Mouse (Mus musculus): ENCODE data around the gene Nrip3. TPM values are rescaled to one million over a fixed set of nuclear protein-coding genes. Genes with fewer than 3 reads are reported as not detected.
A peak's percentile ranks its signal among the peaks of the same experiment; 100 is the strongest.

Nrip3 gene
- polyA plus RNA-seq, 1 experiment from 2014 or later, result 0.58 TPM

DNA sequence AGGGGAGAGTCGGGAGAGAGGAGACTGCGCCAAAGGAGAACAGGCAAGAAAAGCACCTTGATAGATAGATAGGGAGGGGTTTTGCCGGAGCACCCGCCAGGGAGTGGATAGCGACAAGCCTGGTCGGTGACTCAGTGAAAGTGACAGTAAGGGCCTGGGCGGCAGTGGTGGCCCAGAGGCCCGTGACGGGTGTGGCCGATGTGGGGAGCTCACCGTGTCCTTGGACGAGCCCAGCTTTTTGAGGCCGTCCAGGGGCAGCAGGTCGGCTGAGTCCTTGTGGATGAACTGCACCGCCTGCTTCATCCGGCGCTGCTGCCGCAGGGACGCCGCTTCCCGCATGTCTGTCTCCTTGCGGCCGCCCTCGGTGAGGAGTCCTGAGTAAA lies 747 bp downstream of the Nrip3 start:
- H3K4me3 ChIP-seq (ENCODE audit: low read depth, low read length), result peak overlapping the region; percentile 45
- no peak for TF ChIP-seq CTCF (IDR thresholded peaks at IDR 0.05)
- no peak for TF ChIP-seq EP300 (IDR thresholded peaks at IDR 0.05)
- peak; percentile 64 for ATAC-seq
- H3K27me3 ChIP-seq (replicated peaks; ENCODE audit: insufficient read depth, low read length), result peaks cover 8% of the 10 kb centered on the region; the same call in 1 of the 2 replicates
- WGBS, result 1% methylated on average over 18 of the region's 24 CpGs
- no peaks in the 10 kb centered on the region for H3K36me3 ChIP-seq (ENCODE audit: insufficient read depth, low read length)
- DNase-seq (ENCODE audit: low spot score), result no peak
- H3K4me2 ChIP-seq (replicated peaks; ENCODE audit: low read depth, low read length), result peak overlapping the region; percentile 78
- H3K4me1 ChIP-seq (ENCODE audit: insufficient read depth, low read depth, low read length), result peaks cover 7% of the 10 kb centered on the region; the same call in 1 of the 2 replicates
- H3K27ac ChIP-seq (ENCODE audit: low read length), result no peak overlapping the region
- H3K9ac ChIP-seq (replicated peaks; ENCODE audit: low read depth), result no peak overlapping the region
- no peaks in the 10 kb centered on the region for H3K9me3 ChIP-seq (ENCODE audit: low read length)

DNA sequence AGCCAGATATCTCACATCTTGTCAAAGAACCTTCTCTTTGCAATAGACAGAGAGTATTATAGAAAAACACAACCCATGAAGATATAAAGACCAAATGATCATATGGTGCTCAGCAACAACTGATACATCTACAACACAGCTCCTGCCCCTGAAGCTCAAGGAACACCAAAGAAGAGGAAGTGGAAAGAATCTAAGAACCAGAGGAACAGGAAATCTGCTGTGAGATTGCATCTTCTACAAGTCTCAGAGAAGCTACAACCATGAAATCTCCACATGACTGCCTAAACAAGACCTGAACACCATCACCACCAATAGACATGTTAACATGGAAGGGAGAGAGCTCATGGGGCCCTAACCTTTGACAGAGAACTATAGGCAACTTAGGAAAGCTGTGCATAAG lies 9.6 kb downstream of the Nrip3 start:
- H3K9me3 ChIP-seq (ENCODE audit: low read length), result no peaks in the 10 kb centered on the region
- no peaks in the 10 kb centered on the region for H3K36me3 ChIP-seq (ENCODE audit: insufficient read depth, low read length)
- no peaks in the 10 kb centered on the region for H3K27me3 ChIP-seq (replicated peaks; ENCODE audit: insufficient read depth, low read length)
- H3K4me3 ChIP-seq (ENCODE audit: low read depth, low read length), result no peak overlapping the region
- H3K4me1 ChIP-seq (ENCODE audit: insufficient read depth, low read depth, low read length), result no peaks in the 10 kb centered on the region
- ATAC-seq (no peak), DNase-seq (ENCODE audit: low spot score) (no peak)
- no peak overlapping the region for H3K4me2 ChIP-seq (replicated peaks; ENCODE audit: low read depth, low read length)
- no peak overlapping the region for H3K9ac ChIP-seq (replicated peaks; ENCODE audit: low read depth)
- TF ChIP-seq CTCF (IDR thresholded peaks at IDR 0.05), result no peak
- no peak overlapping the region for H3K27ac ChIP-seq (ENCODE audit: low read length)

DNA sequence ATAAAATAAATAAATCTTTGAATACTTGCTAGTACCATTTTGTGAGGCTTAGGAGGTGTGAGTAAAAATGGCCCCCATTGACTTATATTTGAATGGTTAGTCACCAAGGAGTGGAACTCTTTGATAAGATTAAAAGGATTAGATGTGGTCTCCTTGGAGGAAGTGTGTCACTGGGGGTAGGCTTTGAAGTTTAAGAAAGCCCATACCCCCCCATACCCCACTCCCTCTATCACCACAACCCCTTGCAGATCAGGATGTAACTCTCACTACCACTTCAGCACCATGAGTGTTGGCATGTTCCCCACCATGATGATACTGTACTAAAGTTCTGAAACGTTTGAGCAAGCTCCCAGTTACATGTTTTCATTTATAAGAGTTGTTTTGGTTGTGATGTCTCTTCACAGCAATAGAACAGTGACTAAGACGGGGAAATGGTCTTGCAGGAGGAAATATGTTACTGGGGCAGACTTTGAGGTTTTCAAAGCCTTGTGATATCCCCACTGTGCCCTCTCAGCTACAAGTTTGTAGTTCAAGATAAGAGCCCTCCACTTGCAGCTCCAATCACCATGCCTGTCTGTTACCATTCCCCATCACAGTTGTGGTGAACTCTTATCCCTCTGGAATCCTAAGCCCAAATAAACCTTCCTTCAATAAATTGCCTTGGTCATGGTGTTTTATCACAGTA lies 13.0 kb downstream of the Nrip3 start:
- no peaks in the 10 kb centered on the region for H3K4me1 ChIP-seq (ENCODE audit: insufficient read depth, low read depth, low read length)
- H3K9me3 ChIP-seq (ENCODE audit: low read length), result no peaks in the 10 kb centered on the region
- 32% methylated on average over 2 of the region's 2 CpGs for WGBS
- H3K27me3 ChIP-seq (replicated peaks; ENCODE audit: insufficient read depth, low read length), result no peaks in the 10 kb centered on the region
- H3K4me3 ChIP-seq (ENCODE audit: low read depth, low read length), result no peak overlapping the region
- no peak for DNase-seq (ENCODE audit: low spot score)
- no peaks in the 10 kb centered on the region for H3K36me3 ChIP-seq (ENCODE audit: insufficient read depth, low read length)
- H3K27ac ChIP-seq (ENCODE audit: low read length), result no peak overlapping the region
- H3K9ac ChIP-seq (replicated peaks; ENCODE audit: low read depth), result no peak overlapping the region
- TF ChIP-seq EP300 (IDR thresholded peaks at IDR 0.05), result no peak
- TF ChIP-seq CTCF (IDR thresholded peaks at IDR 0.05), result no peak
- ATAC-seq, result no peak
- H3K4me2 ChIP-seq (replicated peaks; ENCODE audit: low read depth, low read length), result no peak overlapping the region

GRCm38 (mm10) chr7:109767575-109768350 lies 14.1 kb downstream of the Nrip3 start:
- 75% methylated on average over 7 of the region's 7 CpGs for WGBS
- Histone ChIP-seq H3K27me3 (replicated peaks; ENCODE audit: insufficient read depth, low read length) (no peaks in the 10 kb centered on the region), H3K4me1 (ENCODE audit: insufficient read depth, low read depth, low read length) (no peaks in the 10 kb centered on the region), H3K27ac (ENCODE audit: low read length) (no peak overlapping the region), H3K9ac (replicated peaks; ENCODE audit: low read depth) (no peak overlapping the region), H3K9me3 (ENCODE audit: low read length) (no peaks in the 10 kb centered on the region), H3K4me2 (replicated peaks; ENCODE audit: low read depth, low read length) (no peak overlapping the region), H3K36me3 (ENCODE audit: insufficient read depth, low read length) (no peaks in the 10 kb centered on the region), H3K4me3 (ENCODE audit: low read depth, low read length) (no peak overlapping the region)
- TF ChIP-seq CTCF (IDR thresholded peaks at IDR 0.05) (no peak), EP300 (IDR thresholded peaks at IDR 0.05) (no peak)
- ATAC-seq (no peak), DNase-seq (ENCODE audit: low spot score) (no peak)

- no peak for ATAC-seq
- TF ChIP-seq CTCF (IDR thresholded peaks at IDR 0.05) (no peak), EP300 (IDR thresholded peaks at IDR 0.05) (no peak)
- no peak for DNase-seq (ENCODE audit: low spot score)
- no peak overlapping the region for H3K4me3 ChIP-seq (ENCODE audit: low read depth, low read length)
- no peaks in the 10 kb centered on the region for H3K9me3 ChIP-seq (ENCODE audit: low read length)
- no peak overlapping the region for H3K27ac ChIP-seq (ENCODE audit: low read length)
- no peaks in the 10 kb centered on the region for H3K36me3 ChIP-seq (ENCODE audit: insufficient read depth, low read length)
- H3K9ac ChIP-seq (replicated peaks; ENCODE audit: low read depth), result no peak overlapping the region
- H3K27me3 ChIP-seq (replicated peaks; ENCODE audit: insufficient read depth, low read length), result no peaks in the 10 kb centered on the region
- WGBS, result 66% methylated on average over 2 of the region's 2 CpGs
- H3K4me1 ChIP-seq (ENCODE audit: insufficient read depth, low read depth, low read length), result no peaks in the 10 kb centered on the region
- no peak overlapping the region for H3K4me2 ChIP-seq (replicated peaks; ENCODE audit: low read depth, low read length)
Measured at GRCm38 (mm10) chr7:109764009-109764408, 17.8 kb downstream of the Nrip3 start.

GRCm38 (mm10) chr7:109756291-109756690 lies 25.5 kb downstream of the Nrip3 start:
- H3K4me3 ChIP-seq (ENCODE audit: low read depth, low read length), result no peak overlapping the region
- H3K4me1 ChIP-seq (ENCODE audit: insufficient read depth, low read depth, low read length), result peaks cover 10% of the 10 kb centered on the region
- DNase-seq (ENCODE audit: low spot score), result no peak
- WGBS, result 90% methylated on average over 3 of the region's 3 CpGs
- no peak overlapping the region for H3K27ac ChIP-seq (ENCODE audit: low read length)
- no peak for TF ChIP-seq CTCF (IDR thresholded peaks at IDR 0.05)
- TF ChIP-seq EP300 (IDR thresholded peaks at IDR 0.05), result no peak
- no peaks in the 10 kb centered on the region for H3K9me3 ChIP-seq (ENCODE audit: low read length)
- ATAC-seq, result no peak
- H3K27me3 ChIP-seq (replicated peaks; ENCODE audit: insufficient read depth, low read length), result no peaks in the 10 kb centered on the region
- H3K4me2 ChIP-seq (replicated peaks; ENCODE audit: low read depth, low read length), result no peak overlapping the region
- no peaks in the 10 kb centered on the region for H3K36me3 ChIP-seq (ENCODE audit: insufficient read depth, low read length)
- H3K9ac ChIP-seq (replicated peaks; ENCODE audit: low read depth), result no peak overlapping the region
